Mouse (Mus musculus) cortical plate, adult 2 months (tissue): ENCODE data around the gene Chd1.

Source experiments
- CTCF ChIP-seq: fragments of 200-500 bp; IDR thresholded peaks from 2 replicates; pipeline ENCODE4 v1.5.1; 2011; ENCODE audit warnings: mild to moderate bottlenecking, control low read depth, low read length; ENCODE audit not compliant: insufficient read depth; ENCODE audit errors: extremely low read depth
- POLR2A ChIP-seq: fragments of 200-500 bp; IDR thresholded peaks from 2 replicates; pipeline ENCODE4 v1.6.1; 2011; ENCODE audit warnings: mild to moderate bottlenecking, low read length, control low read depth; ENCODE audit not compliant: insufficient read depth; ENCODE audit errors: extremely low read depth

GRCm38 (mm10) chr17:15804008-15804812 is 99.4 kb downstream of the Chd1 start:
- TF ChIP-seq POLR2A (no peak), CTCF (peak; percentile 58; the same call in 1 of the 2 replicates)
